Mouse (Mus musculus): Measurements from ENCODE around the gene Shisa5.

Gene Shisa5

DNA sequence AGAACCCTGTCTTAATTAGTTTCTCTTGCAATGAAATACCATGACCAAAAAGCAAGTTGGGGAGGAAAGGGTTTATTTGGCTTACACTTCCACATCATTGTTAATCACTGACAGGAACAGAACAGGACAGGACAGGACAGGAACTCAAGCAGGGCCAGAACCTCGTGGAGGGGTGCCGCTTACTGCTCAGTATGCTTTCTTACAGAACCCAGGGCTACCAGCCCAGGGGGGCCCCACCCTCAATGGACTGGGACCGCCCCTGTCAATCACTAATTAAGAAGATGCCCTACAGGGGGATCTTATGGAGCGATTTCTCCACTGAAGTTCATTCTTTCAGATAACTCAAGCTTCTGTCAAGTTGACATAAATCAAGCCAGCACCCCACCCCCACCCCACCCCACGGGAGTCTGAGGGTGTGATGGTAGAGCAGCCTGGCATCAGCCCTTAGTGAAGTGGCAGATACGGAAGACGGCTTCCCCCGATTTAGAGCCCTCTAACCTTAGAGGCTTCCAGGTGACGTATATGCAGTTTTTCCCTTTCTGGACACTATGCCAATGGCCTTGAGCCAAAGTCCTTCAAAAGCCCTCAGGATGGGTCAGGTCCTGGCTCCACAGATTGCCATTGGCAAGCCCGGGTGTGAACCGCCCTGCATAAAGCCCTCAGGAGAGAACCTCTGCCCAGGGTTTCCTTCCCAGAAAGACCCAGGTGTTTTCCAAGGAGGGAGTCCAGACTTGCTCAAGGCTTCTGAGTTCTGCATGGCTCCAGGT lies 55.6 kb downstream of the Shisa5 start:
- DNase-seq = peak; percentile 80

DNA sequence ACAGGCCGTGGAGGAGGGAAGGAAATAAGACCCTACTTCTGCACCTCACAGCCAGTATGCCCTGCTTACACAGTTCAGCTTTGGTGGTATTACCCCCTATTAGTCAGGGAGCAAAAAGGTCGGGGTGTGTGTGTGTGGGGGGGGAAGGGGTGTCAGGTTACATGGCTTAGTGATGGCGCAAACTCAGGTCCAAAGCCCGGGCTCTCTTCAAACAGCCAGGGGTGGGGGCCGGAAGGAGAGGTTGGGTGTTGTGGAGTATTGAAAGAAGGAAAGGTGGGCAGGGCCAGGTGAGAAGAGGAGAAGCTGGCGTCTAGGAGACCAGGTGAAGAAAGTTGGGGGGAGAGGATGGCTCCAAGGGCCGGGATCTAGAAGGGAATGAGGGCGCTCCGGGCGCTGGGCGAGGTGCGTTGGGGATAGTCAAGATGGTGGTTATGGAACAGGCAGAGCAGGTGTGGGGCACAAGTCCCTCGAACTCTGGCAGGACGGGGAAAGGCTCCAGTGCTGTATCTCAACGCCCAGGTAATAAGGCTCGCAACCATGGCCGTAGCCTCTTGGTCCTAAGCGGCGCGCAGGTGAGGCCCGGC lies 56.3 kb downstream of the Shisa5 start:
- peak; percentile 85 for DNase-seq

DNA sequence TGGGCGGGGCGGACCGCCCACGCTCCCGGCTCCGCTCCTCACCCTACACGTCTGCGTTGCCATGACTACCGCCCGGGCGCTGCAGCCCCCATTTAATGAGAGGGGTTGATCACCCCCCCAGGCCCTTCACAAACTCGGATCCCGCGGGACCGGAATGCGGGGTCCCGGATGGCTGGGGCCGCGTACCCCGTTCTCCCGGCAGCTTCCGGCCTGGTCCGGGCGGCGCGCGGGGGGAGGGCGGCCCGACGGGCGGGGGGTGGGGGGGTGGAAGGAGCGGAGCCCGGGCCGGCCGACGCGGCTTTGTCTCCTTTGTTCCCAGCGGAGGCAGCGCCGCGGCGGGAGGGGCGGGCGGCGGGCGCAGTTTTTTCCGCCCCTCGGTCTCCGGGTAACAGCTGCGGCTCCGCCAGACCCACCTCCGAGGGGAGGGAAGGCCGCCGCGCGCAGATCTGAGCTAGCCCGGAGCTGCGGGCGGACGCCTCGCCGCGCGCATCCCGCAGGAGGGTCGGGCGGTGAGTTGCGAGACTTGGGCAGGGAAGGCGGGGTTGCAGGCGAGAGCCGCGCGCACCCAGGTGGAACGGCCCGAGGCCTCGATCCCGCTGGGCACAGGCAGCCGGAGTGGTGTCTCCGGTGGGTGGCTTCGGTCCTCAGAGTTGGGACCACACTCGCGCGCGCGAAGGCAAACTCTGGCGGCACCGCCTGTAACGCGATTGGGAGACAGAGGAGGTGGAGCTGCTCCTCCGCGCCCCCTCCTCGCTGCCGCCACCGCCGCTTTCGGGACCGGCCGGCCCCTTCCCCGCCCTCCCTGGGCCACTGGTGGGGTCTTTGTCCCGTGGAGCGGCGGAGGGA lies 57.0 kb downstream of the Shisa5 start, which contains the start of gene Plxnb1:
TSS of gene Plxnb1 (plus strand) at position 253 of the 846 bp plus-strand sequence.
- peak; percentile 69 for DNase-seq

DNA sequence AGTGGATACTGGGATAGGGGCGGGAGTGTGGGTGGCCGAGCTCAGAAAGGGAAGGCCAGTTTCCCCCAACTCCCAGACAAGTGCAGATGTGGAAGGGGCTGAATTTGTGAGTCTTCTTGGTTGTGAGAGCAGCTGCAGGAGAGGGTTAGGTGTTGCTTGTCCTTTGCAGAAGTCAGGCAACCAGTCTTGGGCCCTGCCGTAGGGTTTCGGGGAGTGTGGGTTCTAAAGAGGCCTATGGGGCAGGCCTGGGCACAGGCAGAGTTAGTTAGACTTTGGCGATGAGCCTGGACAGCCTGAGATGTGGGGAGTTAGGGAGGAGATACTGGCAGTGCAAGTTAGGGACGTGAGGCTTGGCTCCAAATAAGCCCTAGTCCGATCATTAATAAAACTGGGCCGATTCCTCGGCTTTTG lies 57.9 kb downstream of the Shisa5 start:
- no peak for DNase-seq

GRCm38 (mm10) chr9:109096856-109097255 lies 58.5 kb downstream of the Shisa5 start:
- no peak for DNase-seq

DNA sequence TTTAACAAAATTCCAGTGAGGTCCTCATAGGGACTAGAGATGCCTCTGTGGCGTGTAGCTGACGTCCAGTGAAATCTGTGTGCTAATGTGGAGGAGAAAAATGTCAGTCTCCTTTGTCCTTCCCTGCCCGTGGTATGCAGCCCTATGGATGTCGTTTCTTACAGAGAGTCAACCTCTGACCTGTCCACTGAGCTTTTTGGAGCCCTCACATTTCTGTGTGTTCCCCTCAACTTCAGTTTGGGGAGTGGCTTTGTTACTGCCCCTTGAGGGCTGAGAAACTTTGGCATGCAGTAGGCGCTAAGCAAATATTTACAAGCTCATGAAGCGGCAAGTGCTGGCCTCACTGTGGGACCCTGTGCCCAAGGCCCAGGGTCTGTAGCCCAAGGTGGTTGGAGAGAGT lies 58.9 kb downstream of the Shisa5 start:
- peak; percentile 68 for DNase-seq

DNA sequence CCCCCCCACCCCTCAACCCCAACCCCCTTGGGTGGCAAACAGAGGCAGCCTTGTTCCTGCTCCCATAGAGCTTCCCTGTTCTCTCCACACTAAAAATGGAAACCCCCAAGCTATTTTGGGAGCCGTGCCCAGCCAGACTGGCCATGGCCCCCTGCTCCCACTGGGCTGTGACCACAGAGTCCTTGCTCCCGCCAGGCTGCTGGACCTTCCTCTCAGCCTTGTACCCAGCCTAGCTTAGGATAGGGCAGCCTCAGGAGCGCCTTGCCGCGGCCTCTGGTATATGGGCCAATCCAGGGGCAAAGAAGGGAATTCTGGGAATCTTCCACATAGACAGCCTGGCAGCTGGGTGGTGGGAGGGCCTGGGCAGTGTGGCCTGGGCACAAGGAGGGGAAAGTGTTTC lies 59.5 kb downstream of the Shisa5 start:
- no peak for DNase-seq

DNA sequence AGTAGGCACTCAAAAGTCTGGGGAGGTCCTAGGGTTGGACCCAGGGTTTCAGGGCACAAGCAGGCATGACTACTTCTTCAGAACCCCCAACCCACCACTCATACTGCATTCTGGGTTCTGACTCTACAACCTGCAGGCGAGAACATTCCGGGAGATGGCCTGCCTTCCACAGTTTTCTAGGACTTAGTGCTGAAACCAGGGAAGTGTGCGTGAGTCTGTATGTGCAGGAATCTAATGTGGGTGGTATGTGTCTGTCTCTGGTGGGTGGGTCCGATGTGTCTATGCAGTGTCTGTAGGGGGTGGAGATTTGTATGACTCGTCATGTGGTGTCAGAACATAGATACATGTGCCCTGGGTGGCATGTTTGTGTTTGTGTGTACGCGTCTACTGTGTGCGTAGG lies 60.0 kb downstream of the Shisa5 start:
- DNase-seq = no peak

DNA sequence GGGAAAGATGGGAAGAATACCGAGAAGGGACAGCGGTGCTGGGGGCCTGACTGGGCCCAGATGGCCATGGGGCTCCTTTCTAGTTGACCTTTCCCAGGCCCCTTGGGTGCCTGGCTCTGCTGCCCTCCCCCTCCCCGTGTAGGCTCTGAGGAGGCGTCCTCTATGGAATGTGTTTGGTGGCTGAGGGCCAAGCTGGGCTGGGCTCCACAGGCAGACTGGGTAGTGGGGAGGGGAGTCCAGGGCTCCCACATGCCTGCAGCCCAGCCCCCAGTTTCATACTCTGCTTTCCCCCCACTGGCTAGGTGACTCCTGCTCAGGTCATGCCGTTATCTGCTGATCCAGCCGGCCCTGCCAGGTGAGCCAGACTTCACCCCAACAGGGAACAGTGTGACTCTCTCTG lies 60.6 kb downstream of the Shisa5 start:
- peak; percentile 85 for DNase-seq

DNA sequence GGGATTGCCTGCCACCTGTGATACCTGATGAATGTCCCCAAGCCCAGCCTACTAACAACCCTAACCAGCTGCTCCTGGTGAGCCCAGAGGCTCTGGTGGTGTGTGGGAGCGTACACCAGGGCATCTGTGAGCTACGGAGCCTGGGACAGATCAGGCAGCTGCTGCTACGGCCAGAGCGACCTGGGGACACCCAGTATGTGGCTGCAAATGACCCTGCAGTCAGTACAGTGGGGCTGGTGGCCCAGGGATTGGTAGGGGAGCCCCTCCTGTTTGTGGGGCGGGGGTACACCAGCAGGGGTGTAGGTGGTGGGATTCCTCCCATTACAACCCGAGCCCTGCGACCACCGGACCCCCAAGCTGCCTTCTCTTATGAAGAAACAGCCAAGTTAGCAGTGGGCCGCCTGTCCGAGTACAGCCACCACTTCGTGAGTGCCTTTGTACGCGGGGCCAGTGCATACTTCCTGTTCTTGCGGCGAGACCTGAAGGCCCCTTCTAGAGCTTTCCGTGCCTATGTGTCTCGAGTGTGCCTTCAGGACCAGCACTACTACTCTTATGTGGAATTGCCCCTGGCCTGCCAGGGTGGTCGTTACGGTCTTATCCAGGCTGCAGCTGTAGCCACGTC lies 62.1 kb downstream of the Shisa5 start:
- DNase-seq = no peak

DNA sequence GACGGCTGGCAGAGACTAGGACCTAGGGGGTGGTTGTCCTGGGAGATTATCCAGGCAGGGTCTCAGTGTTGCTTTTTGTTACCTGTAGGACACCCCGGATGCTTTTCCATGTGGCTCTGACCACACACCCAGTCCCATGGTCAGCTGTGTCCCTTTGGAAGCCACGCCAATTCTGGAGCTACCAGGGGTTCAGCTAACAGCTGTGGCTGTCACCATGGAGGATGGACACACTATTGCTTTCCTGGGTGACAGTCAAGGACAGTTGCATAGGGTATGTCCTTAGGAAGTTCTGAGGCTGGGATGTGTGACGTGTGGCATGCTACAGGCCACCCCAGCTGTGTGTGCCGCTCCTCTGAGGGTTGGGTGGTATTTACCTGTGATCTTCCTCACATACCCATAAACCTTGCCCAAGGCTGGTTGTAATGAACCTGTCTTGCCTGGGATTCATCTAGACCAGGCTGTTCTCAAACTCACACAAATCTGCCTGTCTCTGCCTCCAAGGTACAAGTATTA lies 63.6 kb downstream of the Shisa5 start:
- DNase-seq = no peak

DNA sequence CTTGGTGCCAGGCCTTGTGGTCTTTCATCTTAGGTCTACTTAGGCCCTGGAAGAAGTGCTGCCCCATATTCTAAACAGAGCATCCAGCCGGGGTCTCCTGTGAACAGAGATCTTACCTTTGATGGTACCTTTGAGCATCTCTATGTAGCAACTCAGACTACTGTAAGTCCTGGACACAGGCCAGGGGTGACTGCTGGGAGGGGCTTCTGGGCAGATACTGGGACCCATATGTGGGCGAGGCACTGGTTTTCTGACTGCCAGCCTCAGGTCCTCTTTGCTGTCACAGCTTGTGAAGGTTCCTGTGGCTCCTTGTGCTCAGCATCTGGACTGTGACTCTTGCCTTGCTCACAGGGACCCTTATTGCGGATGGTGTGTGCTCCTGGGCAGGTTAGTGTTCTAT lies 64.2 kb downstream of the Shisa5 start:
- no peak for DNase-seq

- peak; percentile 47 for DNase-seq
These were observed 64.9 kb downstream of the Shisa5 start for GRCm38 (mm10) chr9:109103250-109103649.

GRCm38 (mm10) chr9:109104083-109104482 lies 65.7 kb downstream of the Shisa5 start:
- DNase-seq = no peak

DNA sequence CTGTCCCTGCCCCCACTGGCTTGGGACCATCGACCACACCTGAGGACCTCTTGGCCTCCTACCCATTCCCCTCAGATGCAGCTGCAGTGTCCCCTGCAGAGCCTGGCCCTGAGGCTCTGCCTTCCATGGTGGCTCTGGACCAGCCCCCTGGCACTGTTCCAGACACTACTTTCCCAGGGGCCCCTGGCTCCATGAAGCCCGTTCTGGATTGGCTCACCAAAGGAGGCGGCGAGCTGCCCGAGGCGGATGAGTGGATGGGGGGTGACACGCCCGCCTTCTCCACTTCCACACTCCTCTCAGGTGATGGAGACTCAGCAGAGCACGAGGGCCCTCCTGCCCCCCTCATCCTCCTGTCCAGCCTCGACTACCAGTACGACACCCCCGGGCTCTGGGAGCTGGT lies 66.6 kb downstream of the Shisa5 start:
- DNase-seq = peak; percentile 58

- DNase-seq = no peak
These were observed 67.3 kb downstream of the Shisa5 start for GRCm38 (mm10) chr9:109105648-109106047.

DNA sequence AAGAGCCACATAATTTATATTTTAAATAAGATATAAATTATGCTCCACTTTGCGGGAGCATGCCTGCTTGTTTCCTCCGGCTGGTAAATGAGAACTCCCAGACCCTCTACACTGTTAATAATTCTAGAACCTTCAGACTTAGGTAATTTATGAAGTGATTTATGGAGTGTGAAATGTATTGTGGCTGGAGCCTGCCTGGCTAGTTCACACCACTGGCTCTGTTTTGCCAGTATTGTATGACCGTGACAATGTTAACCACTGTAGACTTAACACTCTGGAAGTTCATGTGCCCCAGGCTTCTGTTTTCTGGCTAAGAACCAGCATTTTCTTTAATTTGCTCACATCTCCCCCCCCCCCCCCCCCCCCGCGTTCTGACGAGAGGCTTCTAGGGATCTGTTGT lies 69.0 kb downstream of the Shisa5 start:
- DNase-seq = no peak

Measured in lung, postnatal 36 days (tissue).